ENCODE assay signal across 10 mouse cellular contexts in genomic region chr12:80083133-80083821, GRCm38 (mm10). TPM values are rescaled to one million over a fixed set of nuclear protein-coding genes. Genes with fewer than 3 reads are reported as not detected.
DNase-seq lines count a peak whose midpoint lies in the region; ATAC-seq lines count a peak whose summit lies in the region.
"Had no signal": no experiment of that assay in that cellular context is flagged by ENCODE, and none has a peak within 500 bp of the region (broad histone marks: within the 10 kb centered on the region; RNA-seq: fewer than 3 reads in every experiment).

No protein-coding gene starts in this region.

- H3K4me1 ChIP-seq in heart, embryonic 12.5 days (replicated peaks): peaks cover 42% of the 10 kb centered on the region
- H3K4me1 ChIP-seq in embryonic facial prominence, embryonic 12.5 days: peaks cover 25% of the 10 kb centered on the region
- H3K4me1 ChIP-seq in limb, embryonic 13.5 days: peaks cover 37% of the 10 kb centered on the region

- H3K4me2 ChIP-seq in heart, embryonic 12.5 days: no peak overlapping the region
- H3K4me2 ChIP-seq in embryonic facial prominence, embryonic 12.5 days (replicated peaks): no peak overlapping the region
- H3K4me2 ChIP-seq in limb, embryonic 13.5 days (replicated peaks): no peak overlapping the region

- H3K27ac ChIP-seq in heart, embryonic 12.5 days (ENCODE audit: poor library complexity, severe bottlenecking): peak overlapping the region; percentile 95
- peak overlapping the region; percentile 78; the same call in 1 of the 2 replicates for H3K27ac ChIP-seq in embryonic facial prominence, embryonic 12.5 days
- H3K27ac ChIP-seq in limb, embryonic 13.5 days: peak overlapping the region; percentile 28; the same call in 1 of the 2 replicates

- H3K27me3 ChIP-seq in heart, embryonic 12.5 days (replicated peaks): no peaks in the 10 kb centered on the region
- no peaks in the 10 kb centered on the region for H3K27me3 ChIP-seq in embryonic facial prominence, embryonic 12.5 days
- no peaks in the 10 kb centered on the region for H3K27me3 ChIP-seq in limb, embryonic 13.5 days
- H3K27me3 ChIP-seq: CH12.LX had no signal

- DNase-seq in heart, postnatal 14 days: no peak
- peak; percentile 74 for DNase-seq in 416B (ENCODE audit: low read depth)
- no peak for DNase-seq in adrenal gland, postnatal 36 days
- no peak for DNase-seq in right cerebral cortex, postnatal 14 days
- no peak for DNase-seq in urinary bladder, adult 2 months (ENCODE audit: low spot score)
- DNase-seq: right cerebral cortex, postnatal 25 days had no signal

- 35% methylated on average over 7 of the region's 7 CpGs for WGBS in heart, embryonic 12.5 days
- 57% methylated on average over 7 of the region's 7 CpGs for WGBS in embryonic facial prominence, embryonic 12.5 days
- 67% methylated on average over 7 of the region's 7 CpGs for WGBS in limb, embryonic 13.5 days

- no peaks in the 10 kb centered on the region for H3K36me3 ChIP-seq in heart, embryonic 12.5 days
- no peaks in the 10 kb centered on the region for H3K36me3 ChIP-seq in embryonic facial prominence, embryonic 12.5 days
- H3K36me3 ChIP-seq in limb, embryonic 13.5 days: no peaks in the 10 kb centered on the region

- intact Hi-C loops in heart, postnatal 14 days (cut with DNase I): loop anchor here (2.0 kb wide), 1 partner anchor 18 kb away; no protein-coding TSS in a partner anchor

- H3K9me3 ChIP-seq in heart, embryonic 12.5 days (replicated peaks): no peaks in the 10 kb centered on the region
- no peaks in the 10 kb centered on the region for H3K9me3 ChIP-seq in embryonic facial prominence, embryonic 12.5 days
- H3K9me3 ChIP-seq in limb, embryonic 13.5 days: no peaks in the 10 kb centered on the region

- peak; percentile 13; the same call in 1 of the 2 replicates for ATAC-seq in heart, embryonic 12.5 days (ENCODE audit: insufficient number of reproducible peaks, low FRiP score)
- no peak for ATAC-seq in embryonic facial prominence, embryonic 12.5 days (ENCODE audit: insufficient number of reproducible peaks, insufficient read depth, low FRiP score, low TSS enrichment)
- 0 out of 2 replicates have a peak, but pooled peaks have one; percentile 6 for ATAC-seq in limb, embryonic 13.5 days (ENCODE audit: low FRiP score, low read depth)

- no peak overlapping the region for H3K4me3 ChIP-seq in heart, embryonic 12.5 days
- no peak overlapping the region for H3K4me3 ChIP-seq in embryonic facial prominence, embryonic 12.5 days
- no peak overlapping the region for H3K4me3 ChIP-seq in limb, embryonic 13.5 days

- H3K9ac ChIP-seq in heart, embryonic 12.5 days: no peak overlapping the region
- H3K9ac ChIP-seq in embryonic facial prominence, embryonic 12.5 days: no peak overlapping the region
- H3K9ac ChIP-seq in limb, embryonic 13.5 days: no peak overlapping the region

RNA-seq across cellular contexts. Expression of gene Zfp36l1, which starts 29.5 kb away (rescaled TPM):
- 98.4 and 101 TPM in 2 replicates for polyA plus RNA-seq in heart, embryonic 12.5 days (2016; fragmentation: Nextera tagmentation; extraction: Ambion mirVana)
- total RNA-seq in heart, postnatal 14 days (2021): 10 to 100 TPM; 97.5 to 98.7 TPM
- polyA plus RNA-seq in embryonic facial prominence, embryonic 12.5 days (2016; fragmentation: Nextera tagmentation; extraction: Ambion mirVana): 115 and 124 TPM in 2 replicates
- polyA plus RNA-seq in limb, embryonic 13.5 days (2015; fragmentation: Nextera tagmentation; extraction: Ambion mirVana): 134 and 146 TPM in 2 replicates
- total RNA-seq in adrenal gland, postnatal 36 days (2021): 100 to 1,000 TPM; 230 to 283 TPM
- 141 and 167 TPM in 2 replicates for polyA plus RNA-seq in urinary bladder, adult 2 months (2012; rRNA removed)

Comparison
In these comparisons a context has a peak if more than half of its experiments do, and no peak if none do; other contexts are left out.
1. H3K27ac ChIP-seq: peak in every context shown above with its lines; median percentile 95 in heart, embryonic 12.5 days; 78 in embryonic facial prominence, embryonic 12.5 days; 28 in limb, embryonic 13.5 days.